Mouse (Mus musculus) NIH3T3 (cell line): ENCODE data around the gene Fam25c.
"Not testable (repeated sequence)": the region's sequence is repeated elsewhere in the genome, so short reads cannot be mapped to it uniquely, and the experiment has no call there.

Experiments used
- DNase-seq: peaks from one replicate; pipeline ENCODE4 v3.0.0-alpha.2; 2012; ENCODE audit warnings: low read depth

Gene Fam25c

GRCm38 (mm10) chr14:34327618-34328017, 27.6 kb downstream of the Fam25c start:
- DNase-seq, result no peak

DNA sequence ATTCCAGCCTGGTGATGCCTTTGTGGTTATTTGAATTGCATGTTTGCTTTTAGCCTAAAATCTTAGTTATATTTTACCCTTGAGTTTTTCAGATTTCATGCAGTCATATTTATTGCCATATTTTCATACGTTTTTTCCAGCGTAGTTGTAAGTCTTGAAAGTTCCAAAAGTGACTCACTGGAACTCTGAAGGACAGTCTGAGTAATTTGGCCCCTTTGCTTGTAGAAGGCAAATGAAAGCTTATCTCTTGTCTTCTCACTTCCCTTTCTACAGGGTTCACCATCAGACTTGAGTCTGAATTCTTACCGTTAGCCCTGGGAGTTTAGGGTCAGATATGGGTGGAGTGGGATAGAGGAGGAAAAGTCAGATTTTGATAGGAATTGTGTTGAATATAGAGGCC, 28.6 kb downstream of the Fam25c start:
- DNase-seq, result no peak

GRCm38 (mm10) chr14:34323576-34324085, 31.6 kb downstream of the Fam25c start:
- DNase-seq, result no peak

DNA sequence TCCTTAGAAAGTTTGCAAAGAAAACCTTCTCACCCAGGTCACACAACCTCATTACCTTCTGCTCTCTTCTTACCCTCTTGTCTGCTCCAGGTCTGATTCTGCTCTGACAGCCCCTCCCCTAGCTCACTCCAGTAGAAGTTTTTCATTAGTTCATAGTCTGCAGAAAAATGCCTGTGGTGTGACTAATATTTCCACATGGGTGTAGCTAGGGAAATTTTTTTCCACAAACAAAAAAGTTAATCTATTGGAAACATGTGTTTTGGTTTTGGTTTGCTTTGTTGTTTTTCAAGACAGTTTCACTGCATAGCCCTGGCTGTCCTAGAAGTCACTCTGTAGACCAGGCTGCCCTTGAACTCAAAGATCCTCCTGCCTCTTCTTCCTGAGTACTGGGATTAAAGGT, 37.1 kb downstream of the Fam25c start:
- DNase-seq, result peak; percentile 76

- peak; percentile 37 for DNase-seq
Observed at GRCm38 (mm10) chr14:34317431-34317830, 37.8 kb downstream of the Fam25c start.

DNA sequence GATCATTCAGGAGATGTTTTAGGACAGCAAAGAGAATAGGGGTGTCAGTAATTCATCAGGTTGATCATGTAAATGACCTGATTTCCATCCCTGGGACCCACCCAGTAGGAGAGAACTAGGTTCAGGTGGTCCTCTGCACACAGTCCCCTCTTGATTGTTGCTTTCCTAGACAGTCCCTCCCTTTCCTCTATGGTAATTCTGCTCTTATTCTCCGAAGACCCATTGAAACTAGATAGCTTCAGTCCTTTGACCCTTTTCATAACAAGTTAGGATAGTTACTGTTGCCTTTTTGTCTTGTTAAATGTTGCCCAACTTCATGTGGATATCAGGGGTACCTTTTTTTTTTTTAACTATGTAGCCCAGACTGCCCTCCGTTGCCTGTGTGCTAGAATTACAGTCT, 38.9 kb downstream of the Fam25c start:
- no peak for DNase-seq

DNA sequence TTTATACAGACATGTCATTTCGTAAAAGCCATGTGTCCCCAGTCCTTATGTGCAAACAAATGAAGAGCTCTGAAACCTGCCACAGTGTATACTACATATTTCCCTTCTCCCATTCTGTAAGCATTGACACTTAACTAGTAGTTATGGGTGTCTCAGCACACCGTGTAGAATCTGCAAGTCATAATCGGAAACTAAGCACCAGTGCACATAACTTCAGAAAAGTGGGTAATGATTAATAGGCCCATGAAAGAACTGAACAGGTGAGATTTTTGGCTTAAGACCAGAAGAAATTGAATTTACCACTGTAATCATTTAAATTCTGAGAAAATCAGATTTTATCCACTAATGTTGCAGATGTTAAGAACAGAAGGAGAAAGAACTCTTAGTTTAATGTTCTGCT, 40.4 kb downstream of the Fam25c start:
- DNase-seq, result no peak

DNA sequence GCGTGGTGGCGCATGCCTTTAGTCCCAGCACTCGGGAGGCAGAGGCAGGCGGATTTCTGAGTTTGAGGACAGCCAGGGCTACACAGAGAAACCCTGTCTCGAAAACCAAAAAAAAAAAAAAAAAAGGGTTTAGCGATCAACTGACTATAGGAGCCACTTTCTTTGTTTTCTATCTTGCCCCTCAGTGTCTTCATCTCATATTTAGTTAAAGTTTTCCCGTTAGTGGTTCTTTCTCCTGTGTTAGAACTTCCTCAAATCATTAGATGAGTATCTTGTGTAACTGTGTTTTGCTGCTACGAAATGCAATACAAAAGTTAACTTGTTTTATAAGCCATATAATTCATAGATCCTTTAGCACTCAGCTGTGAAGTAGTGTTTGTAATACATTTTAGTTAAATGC, 40.9 kb downstream of the Fam25c start:
- not testable (repeated sequence) for DNase-seq

- DNase-seq, result no peak
Observed at GRCm38 (mm10) chr14:34313612-34314011, 41.6 kb downstream of the Fam25c start.

DNA sequence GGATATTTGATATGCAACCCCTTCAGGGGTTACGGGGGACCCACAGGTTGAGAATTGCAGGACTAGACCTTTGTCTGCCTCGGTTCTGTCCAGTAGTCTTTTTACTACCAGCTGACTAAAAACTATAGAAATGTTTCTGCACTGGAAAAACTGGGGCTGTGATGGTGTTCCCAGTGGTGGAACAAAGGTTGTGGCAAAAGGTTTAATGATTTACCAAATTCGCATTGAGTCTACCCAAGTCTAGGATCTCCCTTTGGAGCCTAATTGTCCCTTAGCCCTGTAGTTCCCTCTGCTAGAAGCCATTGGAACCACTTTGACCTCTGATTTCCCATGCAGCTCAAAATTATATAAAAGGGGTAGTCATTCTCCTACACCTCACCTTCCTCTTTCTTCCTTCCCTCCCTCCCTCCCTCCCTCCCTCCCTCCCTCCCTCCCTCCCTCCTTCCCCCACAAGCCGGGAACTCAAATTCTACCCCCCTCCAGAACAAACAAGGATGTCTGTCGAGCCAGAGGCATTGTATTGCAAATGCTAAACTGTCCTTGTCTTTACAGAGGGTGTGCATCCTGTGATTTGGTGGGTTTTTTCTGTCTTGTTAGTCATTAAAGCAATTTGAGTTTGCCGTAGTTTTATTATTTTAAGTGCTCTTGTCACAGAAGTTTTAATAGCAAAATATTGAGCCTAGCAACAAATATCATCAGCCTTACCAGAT, 42.7 kb downstream of the Fam25c start:
- DNase-seq, result no peak

DNA sequence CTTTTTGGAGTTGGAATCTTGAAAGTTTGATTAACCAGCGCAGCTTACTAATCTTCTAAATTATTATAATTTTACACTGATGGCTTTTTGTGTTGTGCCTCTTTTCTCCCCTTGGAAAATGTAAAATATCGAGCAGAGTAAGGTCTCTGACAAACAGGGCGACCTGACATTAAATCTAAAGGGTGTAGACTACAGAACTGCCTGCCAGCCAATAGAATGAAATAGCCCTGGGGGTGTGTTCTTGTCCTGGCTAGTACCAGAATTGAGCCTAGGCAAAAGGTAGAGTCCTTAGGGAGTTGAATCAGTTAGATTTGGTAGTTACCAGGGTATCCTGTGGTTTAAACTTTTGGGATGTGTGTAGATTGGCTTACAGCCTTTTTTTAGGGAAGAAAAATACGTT, 43.5 kb downstream of the Fam25c start:
- peak; percentile 49 for DNase-seq

- DNase-seq, result peak; percentile 50
Observed at GRCm38 (mm10) chr14:34311021-34311631, 44.1 kb downstream of the Fam25c start.

DNA sequence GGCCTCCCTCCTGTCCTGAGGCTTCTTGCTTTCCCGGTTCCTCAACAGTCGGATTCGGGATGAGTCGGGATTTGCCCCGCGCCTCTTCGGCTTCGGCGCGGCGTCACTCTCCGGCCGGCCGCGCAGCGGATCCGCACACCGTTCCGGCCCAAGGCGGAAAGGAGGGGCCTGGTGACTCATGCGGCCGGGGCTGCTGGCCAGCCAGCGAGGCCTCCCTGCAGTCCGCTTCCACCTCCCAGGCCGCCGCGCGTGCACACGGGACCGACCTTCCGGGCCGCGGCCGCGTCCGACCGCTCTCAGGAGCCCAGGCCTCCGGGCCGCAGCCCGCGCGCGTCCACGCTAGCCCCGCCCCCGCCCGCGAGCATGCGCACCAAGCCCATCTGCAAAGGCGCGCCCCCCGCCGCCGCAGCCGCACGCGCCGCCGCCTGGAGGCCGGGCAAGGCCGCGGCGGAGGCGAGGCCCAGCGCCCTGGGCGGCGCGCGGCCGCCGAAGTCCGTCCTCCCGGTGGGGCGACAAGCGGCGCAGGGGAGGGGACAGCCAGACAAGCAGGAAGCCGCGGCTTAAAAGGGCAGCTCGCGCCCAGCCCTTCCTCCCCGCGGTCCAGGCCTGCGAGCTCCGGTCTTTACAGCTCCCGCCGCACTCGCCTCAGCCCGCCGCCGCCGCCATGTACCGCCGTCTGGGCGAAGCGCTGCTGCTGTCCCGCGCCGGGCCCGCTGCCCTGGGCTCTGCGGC, 44.8 kb downstream of the Fam25c start, which contains the start of the genes Shld2 and Glud1:
Shld2 (minus strand) TSS at position 260 of the 732 bp plus-strand sequence.
Glud1 (plus strand) TSS at position 494 of the 732 bp plus-strand sequence.
- peak; percentile 98 for DNase-seq

DNA sequence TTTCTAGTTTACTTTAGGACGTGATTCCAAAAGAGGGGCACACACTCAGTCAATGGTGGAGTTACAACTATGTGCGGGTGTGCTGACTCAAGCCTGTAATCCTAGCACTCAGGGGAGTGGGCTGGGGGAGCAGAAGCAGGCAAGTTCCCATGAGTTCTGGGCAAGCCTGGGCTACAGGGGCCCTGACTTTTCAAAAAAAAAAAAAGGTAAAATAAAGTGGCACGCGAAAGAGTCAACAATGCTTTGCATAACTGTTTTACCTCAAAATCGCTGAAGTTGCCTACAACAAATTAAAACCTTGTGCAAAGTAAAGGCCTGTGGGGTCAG, 45.4 kb downstream of the Fam25c start:
- DNase-seq, result no peak

GRCm38 (mm10) chr14:34309266-34309665, 46.0 kb downstream of the Fam25c start:
- no peak for DNase-seq

- DNase-seq, result no peak
Observed at GRCm38 (mm10) chr14:34303265-34303680, 52.0 kb downstream of the Fam25c start.

DNA sequence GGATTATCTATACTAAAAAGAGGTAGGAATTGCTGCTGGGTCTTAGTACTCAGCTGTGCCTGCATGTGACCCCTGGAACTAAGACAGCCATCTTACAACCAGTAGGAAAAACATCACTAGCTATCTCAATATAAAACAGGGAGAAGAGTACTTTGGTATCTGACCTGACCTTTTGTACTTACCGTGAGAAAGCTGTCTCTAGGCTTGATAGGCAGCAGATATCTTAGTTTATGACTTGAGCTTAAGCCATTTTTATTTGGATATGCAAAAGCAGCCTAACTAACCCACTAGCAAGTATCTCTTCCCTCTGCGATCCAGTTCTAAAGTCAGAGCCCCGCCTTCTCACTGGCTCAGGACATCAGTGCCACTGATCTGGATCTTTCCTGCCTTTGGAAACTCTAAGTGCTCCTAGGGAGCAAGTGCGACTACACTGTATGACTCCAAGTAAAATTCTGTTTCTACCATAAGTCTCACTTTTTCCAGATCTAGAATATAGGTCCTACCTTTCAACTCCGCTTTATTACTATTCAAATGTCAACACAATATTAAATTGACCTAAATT, 52.5 kb downstream of the Fam25c start:
- no peak for DNase-seq
